Mouse (Mus musculus) left cerebral cortex, postnatal 4 days (tissue): Measurements from ENCODE around the gene Eif4e1b. TPM values are rescaled to one million over a fixed set of nuclear protein-coding genes. Genes with fewer than 3 reads are reported as not detected.

Source experiments
- DNase-seq: peaks from one replicate; pipeline ENCODE4 v3.0.0-alpha.2; 2022
- intact Hi-C: fragments of 180-260 bp; cut with DNase I; formaldehyde crosslinking; loops from one replicate; pipeline ENCODE4 v1.15.1; 2025
- total RNA-seq, 2 experiments: library from RNA; stranded (reverse); gene quantifications; 2 replicates each; pipeline ENCODE4 v1.2.3; 2021

Eif4e1b gene
- total RNA-seq, 2 experiments from 2014 or later, result not detected

DNA sequence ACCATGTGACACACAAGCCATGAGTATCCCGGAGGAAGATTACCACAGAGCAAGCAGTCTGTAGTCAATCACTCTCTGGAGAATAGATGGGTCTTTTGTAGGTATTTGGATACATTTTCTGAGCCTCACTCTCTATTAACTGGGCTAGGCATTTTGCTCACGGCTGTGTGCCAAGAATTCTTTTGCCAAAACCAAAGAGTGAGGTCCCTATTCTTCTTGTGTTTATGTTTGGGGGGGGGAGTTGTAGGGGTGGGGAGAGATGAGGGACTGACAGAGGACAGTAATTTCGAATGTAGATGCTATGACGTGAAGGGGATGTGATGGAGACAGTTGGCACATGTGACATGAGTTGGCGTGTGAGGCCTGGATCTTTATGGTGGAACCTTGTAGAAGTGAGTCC is 53.3 kb downstream of the Eif4e1b start:
- intact Hi-C loops, result no loop called here
- DNase-seq, result no peak

- peak; percentile 78 for DNase-seq
- intact Hi-C loops, result no loop called here
Measured at GRCm38 (mm10) chr13:54837471-54837889, 53.7 kb downstream of the Eif4e1b start.

Other genes with a start within 250 kb of the Eif4e1b start
- 100 to 1,000 TPM; 148 to 157 TPM for gene 4833439L19Rik, start 218.6 kb upstream of the Eif4e1b start, total RNA-seq
- gene Arl10, start 209.0 kb upstream of the Eif4e1b start, total RNA-seq, result 10 to 100 TPM; 73.5 to 75.1 TPM
- gene Nop16, start 193.9 kb upstream of the Eif4e1b start, total RNA-seq, result 10 to 100 TPM; 30.8 to 36.3 TPM
- 100 to 1,000 TPM; 118 to 126 TPM for gene Higd2a, start 193.8 kb upstream of the Eif4e1b start, total RNA-seq
- 100 to 1,000 TPM; 256 to 262 TPM for gene Cltb, start 172.7 kb upstream of the Eif4e1b start, total RNA-seq
- 10 to 100 TPM; 54.1 to 56.9 TPM for gene Faf2, start 162.2 kb upstream of the Eif4e1b start, total RNA-seq
- gene Rnf44, start 90.1 kb upstream of the Eif4e1b start, total RNA-seq, result 100 to 1,000 TPM; 111 to 114 TPM
- under 1 TPM; 0.12 to 0.26 TPM for gene Cdhr2, start 82.5 kb upstream of the Eif4e1b start, total RNA-seq
- 100 to 1,000 TPM; 277 to 278 TPM for gene Gprin1, start 34.1 kb upstream of the Eif4e1b start, total RNA-seq
- gene Sncb, start 17.4 kb upstream of the Eif4e1b start, total RNA-seq, result 100 to 1,000 TPM; 331 to 383 TPM
- 10 to 100 TPM; 41.2 to 63.8 TPM for gene Tspan17, start 5.4 kb downstream of the Eif4e1b start, total RNA-seq
- gene Unc5a, start 165.4 kb downstream of the Eif4e1b start, total RNA-seq, result 10 to 100 TPM; 51.7 to 52.6 TPM
- 1 to 10 TPM; 1.1 to 1.3 TPM for gene Hk3, start 237.4 kb downstream of the Eif4e1b start, total RNA-seq